Mouse (Mus musculus) urinary bladder, postnatal 14 days (tissue): Measurements from ENCODE around the gene Slc25a29.

Experiments used
- DNase-seq: peaks from one replicate; pipeline ENCODE4 v3.0.0; 2021; ENCODE audit warnings: low spot score

The Slc25a29 gene

GRCm38 (mm10) chr12:108834337-108834736, 1.3 kb downstream of the Slc25a29 start:
- DNase-seq = no peak

GRCm38 (mm10) chr12:108833408-108833807, 2.3 kb downstream of the Slc25a29 start:
- no peak for DNase-seq

- DNase-seq = no peak
Measured at GRCm38 (mm10) chr12:108832851-108833250, 2.8 kb downstream of the Slc25a29 start.

- peak; percentile 80 for DNase-seq
Measured at GRCm38 (mm10) chr12:108831966-108832643, 3.6 kb downstream of the Slc25a29 start.

GRCm38 (mm10) chr12:108830358-108830757, 5.3 kb downstream of the Slc25a29 start:
- DNase-seq = no peak

- DNase-seq = no peak
Measured at GRCm38 (mm10) chr12:108829636-108830035, 6.0 kb downstream of the Slc25a29 start.

- no peak for DNase-seq
Measured at GRCm38 (mm10) chr12:108827641-108828040, 8.0 kb downstream of the Slc25a29 start.

GRCm38 (mm10) chr12:108826958-108827535, 8.6 kb downstream of the Slc25a29 start:
- no peak for DNase-seq

- DNase-seq = no peak
Measured at GRCm38 (mm10) chr12:108826282-108826957, 9.3 kb downstream of the Slc25a29 start.

GRCm38 (mm10) chr12:108825561-108826224, 10.0 kb downstream of the Slc25a29 start:
- DNase-seq = no peak

- no peak for DNase-seq
Measured at GRCm38 (mm10) chr12:108824225-108824874, 11.3 kb downstream of the Slc25a29 start.

GRCm38 (mm10) chr12:108823036-108823435, 12.6 kb downstream of the Slc25a29 start:
- no peak for DNase-seq

GRCm38 (mm10) chr12:108820461-108820860, 15.2 kb downstream of the Slc25a29 start:
- no peak for DNase-seq

GRCm38 (mm10) chr12:108816569-108816968, 19.1 kb downstream of the Slc25a29 start:
- no peak for DNase-seq

GRCm38 (mm10) chr12:108814470-108814869, 21.2 kb downstream of the Slc25a29 start:
- DNase-seq = no peak

GRCm38 (mm10) chr12:108812463-108812862, 23.2 kb downstream of the Slc25a29 start:
- no peak for DNase-seq

GRCm38 (mm10) chr12:108811133-108811532, 24.6 kb downstream of the Slc25a29 start:
- DNase-seq = no peak

GRCm38 (mm10) chr12:108810309-108810708, 25.4 kb downstream of the Slc25a29 start:
- no peak for DNase-seq

GRCm38 (mm10) chr12:108809771-108810170, 25.9 kb downstream of the Slc25a29 start:
- DNase-seq = no peak

- DNase-seq = no peak
Measured at GRCm38 (mm10) chr12:108808465-108808864, 27.2 kb downstream of the Slc25a29 start.

GRCm38 (mm10) chr12:108804388-108804787, 31.3 kb downstream of the Slc25a29 start:
- no peak for DNase-seq

GRCm38 (mm10) chr12:108801613-108802012, 34.1 kb downstream of the Slc25a29 start:
- DNase-seq = no peak
